Comparison of ENCODE assay signal across 7 mouse cellular contexts in the genomic region with DNA sequence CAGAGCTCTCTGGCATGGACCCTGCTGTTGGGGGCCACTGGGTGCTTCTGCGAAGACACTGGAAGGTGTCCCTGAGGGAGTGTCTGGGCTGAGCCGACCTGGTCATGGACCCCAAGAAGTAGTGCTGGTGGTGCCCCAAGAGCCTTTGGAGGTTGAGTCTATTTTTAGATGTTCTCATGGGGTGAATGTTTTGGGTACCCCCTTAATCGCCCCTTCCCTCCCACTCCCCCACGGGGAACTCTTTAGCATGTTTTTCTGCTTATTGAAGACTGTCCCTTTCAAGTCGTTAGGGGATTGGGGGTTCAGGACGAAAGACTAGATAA. TPM values are rescaled to one million over a fixed set of nuclear protein-coding genes. Genes with fewer than 3 reads are reported as not detected.
A peak's percentile ranks its signal among the peaks of the same experiment; 100 is the strongest.
DNase-seq lines count a peak whose midpoint lies in the region; ATAC-seq and TF ChIP-seq lines count a peak whose summit lies in the region.

No protein-coding gene starts in this region.

- TF ChIP-seq POLR2A in small intestine, adult 2 months (IDR thresholded peaks at IDR 0.05; ENCODE audit: low read depth, low read length) = no peak

- H3K4me2 ChIP-seq in lung, embryonic 16.5 days (ENCODE audit: low read depth, low read length) = peak overlapping the region; percentile 86
- peak overlapping the region; percentile 91 for H3K4me2 ChIP-seq in limb, embryonic 12.5 days

- H3K9ac ChIP-seq in lung, embryonic 16.5 days (ENCODE audit: low read length) = peak overlapping the region; percentile 94
- H3K9ac ChIP-seq in limb, embryonic 12.5 days (replicated peaks) = peak overlapping the region; percentile 99

- no peak for TF ChIP-seq CTCF in small intestine, adult 2 months (IDR thresholded peaks at IDR 0.05; ENCODE audit: extremely low read depth, insufficient read length, insufficient replicate concordance, low read depth, low read length)

- no peak; the same call in 1 of the 2 replicates for ATAC-seq in lung, embryonic 16.5 days (ENCODE audit: low read depth)
- no peak for ATAC-seq in limb, embryonic 12.5 days (ENCODE audit: insufficient number of reproducible peaks, insufficient read depth, low FRiP score, low TSS enrichment, low read depth)

- H3K27ac ChIP-seq in lung, embryonic 16.5 days (ENCODE audit: low read length) = peak overlapping the region; percentile 99
- peak overlapping the region; percentile 100 for H3K27ac ChIP-seq in forebrain, embryonic 10.5 days
- H3K27ac ChIP-seq in limb, embryonic 12.5 days = peak overlapping the region; percentile 100; the same call in 1 of the 2 replicates
- H3K27ac ChIP-seq in small intestine, adult 2 months (ENCODE audit: insufficient read depth, low read depth, low read length) = peak overlapping the region; percentile 21; the same call in 1 of the 2 replicates

- H3K27me3 ChIP-seq in lung, embryonic 16.5 days (ENCODE audit: control insufficient read depth, insufficient read depth, low read depth, low read length) = no peaks in the 10 kb centered on the region
- H3K27me3 ChIP-seq in forebrain, embryonic 10.5 days (ENCODE audit: poor library complexity, severe bottlenecking) = no peaks in the 10 kb centered on the region
- H3K27me3 ChIP-seq in limb, embryonic 12.5 days = no peaks in the 10 kb centered on the region
- no peaks in the 10 kb centered on the region for H3K27me3 ChIP-seq in small intestine, adult 2 months (ENCODE audit: control insufficient read depth, insufficient read depth, low read length)

- peak overlapping the region; percentile 76 for H3K4me3 ChIP-seq in lung, embryonic 16.5 days (ENCODE audit: low read length)
- H3K4me3 ChIP-seq in forebrain, embryonic 10.5 days = peak overlapping the region; percentile 90
- peak overlapping the region; percentile 81 for H3K4me3 ChIP-seq in limb, embryonic 12.5 days (replicated peaks)
- H3K4me3 ChIP-seq in small intestine, adult 2 months (ENCODE audit: low read depth, low read length) = peak overlapping the region; percentile 72

- no peak for DNase-seq in lung, postnatal 14 days
- DNase-seq in forebrain, embryonic 10.5 days (ENCODE audit: extremely low spot score, low spot score) = no peak
- DNase-seq in spleen, postnatal 4 days (ENCODE audit: low spot score in 2 of 2) = no peak
- DNase-seq in T-cell, adult 2 months (ENCODE audit: low spot score) = no peak

- peaks cover 11% of the 10 kb centered on the region for H3K4me1 ChIP-seq in lung, embryonic 16.5 days (replicated peaks; ENCODE audit: control insufficient read depth, insufficient read depth, low read length)
- peaks cover 46% of the 10 kb centered on the region for H3K4me1 ChIP-seq in forebrain, embryonic 10.5 days
- H3K4me1 ChIP-seq in limb, embryonic 12.5 days (replicated peaks) = peaks cover 11% of the 10 kb centered on the region
- peaks cover 5% of the 10 kb centered on the region for H3K4me1 ChIP-seq in small intestine, adult 2 months (ENCODE audit: control insufficient read depth, insufficient read depth, insufficient read length, low read length)

- H3K36me3 ChIP-seq in lung, embryonic 16.5 days (ENCODE audit: control insufficient read depth, insufficient read depth, low read length) = peaks cover 6% of the 10 kb centered on the region
- H3K36me3 ChIP-seq in forebrain, embryonic 10.5 days (replicated peaks) = peaks cover 33% of the 10 kb centered on the region
- peaks cover 8% of the 10 kb centered on the region for H3K36me3 ChIP-seq in limb, embryonic 12.5 days
- peaks cover 7% of the 10 kb centered on the region for H3K36me3 ChIP-seq in small intestine, adult 2 months (ENCODE audit: control insufficient read depth, insufficient read depth, low read length)

- no peaks in the 10 kb centered on the region for H3K9me3 ChIP-seq in lung, embryonic 16.5 days (ENCODE audit: control insufficient read depth, low read length)
- no peaks in the 10 kb centered on the region for H3K9me3 ChIP-seq in forebrain, embryonic 10.5 days
- H3K9me3 ChIP-seq in limb, embryonic 12.5 days = no peaks in the 10 kb centered on the region

- 6% methylated on average over 6 of the region's 6 CpGs for WGBS in lung, embryonic 16.5 days
- WGBS in forebrain, embryonic 10.5 days = 10% methylated on average over 6 of the region's 6 CpGs
- WGBS in limb, embryonic 12.5 days = 13% methylated on average over 6 of the region's 6 CpGs
- 18% methylated on average over 6 of the region's 6 CpGs for WGBS in small intestine, adult 2 months

RNA-seq across cellular contexts. Expression of a gene that starts 10.6 kb away (rescaled TPM):
- polyA plus RNA-seq in lung, embryonic 16.5 days (2015; fragmentation: Nextera tagmentation; extraction: Ambion mirVana) = 56.1 and 57.9 TPM in 2 replicates
- 65.0 and 68.0 TPM in 2 replicates for polyA plus RNA-seq in forebrain, embryonic 10.5 days (2016; fragmentation: Nextera tagmentation; extraction: Ambion mirVana)
- polyA plus RNA-seq in limb, embryonic 12.5 days (2016; fragmentation: Nextera tagmentation; extraction: Ambion mirVana) = 67.7 and 77.6 TPM in 2 replicates
- polyA plus RNA-seq in small intestine, adult 2 months (2012; rRNA removed) = 10.1 and 22.4 TPM in 2 replicates

RNA-seq across cellular contexts. Expression of a gene that starts 16.8 kb away (rescaled TPM):
- polyA plus RNA-seq in lung, embryonic 16.5 days (2015; fragmentation: Nextera tagmentation; extraction: Ambion mirVana) = 5.1 and 5.5 TPM in 2 replicates
- polyA plus RNA-seq in forebrain, embryonic 10.5 days (2016; fragmentation: Nextera tagmentation; extraction: Ambion mirVana) = 16.0 and 17.2 TPM in 2 replicates
- 13.9 and 14.0 TPM in 2 replicates for polyA plus RNA-seq in limb, embryonic 12.5 days (2016; fragmentation: Nextera tagmentation; extraction: Ambion mirVana)
- 0.23 and 0.63 TPM in 2 replicates for polyA plus RNA-seq in small intestine, adult 2 months (2012; rRNA removed)

RNA-seq across cellular contexts. Expression of a gene that starts 28.1 kb away (rescaled TPM):
- 12.1 and 13.1 TPM in 2 replicates for polyA plus RNA-seq in lung, embryonic 16.5 days (2015; fragmentation: Nextera tagmentation; extraction: Ambion mirVana)
- 13.8 and 17.9 TPM in 2 replicates for polyA plus RNA-seq in forebrain, embryonic 10.5 days (2016; fragmentation: Nextera tagmentation; extraction: Ambion mirVana)
- 19.9 and 20.3 TPM in 2 replicates for polyA plus RNA-seq in limb, embryonic 12.5 days (2016; fragmentation: Nextera tagmentation; extraction: Ambion mirVana)
- polyA plus RNA-seq in small intestine, adult 2 months (2012; rRNA removed) = 0.52 and 0.70 TPM in 2 replicates

Comparison
In these comparisons a context has a peak if more than half of its experiments do, and no peak if none do; other contexts are left out.
1. H3K27ac ChIP-seq: peak in every context shown above with its lines; median percentile 100 in forebrain, embryonic 10.5 days; 100 in limb, embryonic 12.5 days; 99 in lung, embryonic 16.5 days; 21 in small intestine, adult 2 months.